Mouse (Mus musculus) retina, postnatal 1 day (tissue): ENCODE measurements around the gene Mmp20.

Experiments
- DNase-seq: peaks from one replicate; pipeline ENCODE4 v3.0.0-alpha.2; 2012

Gene Mmp20

GRCm38 (mm10) chr9:7691790-7692189, 63.8 kb downstream of the Mmp20 start, which contains the start of gene Mmp7:
Mmp7 (plus strand) TSS chr9:7692090.
- no peak for DNase-seq

- no peak for DNase-seq
Measured at GRCm38 (mm10) chr9:7693961-7694360, 65.9 kb downstream of the Mmp20 start.

- DNase-seq = no peak
Measured at GRCm38 (mm10) chr9:7695646-7696045, 67.6 kb downstream of the Mmp20 start.

GRCm38 (mm10) chr9:7708698-7709097, 80.7 kb downstream of the Mmp20 start:
- DNase-seq = no peak

- DNase-seq = no peak
Measured at GRCm38 (mm10) chr9:7711196-7711595, 83.2 kb downstream of the Mmp20 start.

- peak; percentile 72 for DNase-seq
Measured at GRCm38 (mm10) chr9:7714062-7714907, 86.3 kb downstream of the Mmp20 start.

GRCm38 (mm10) chr9:7714908-7715175, 86.8 kb downstream of the Mmp20 start:
- no peak for DNase-seq

GRCm38 (mm10) chr9:7721543-7721942, 93.5 kb downstream of the Mmp20 start:
- no peak for DNase-seq
